Mouse (Mus musculus) left cerebral cortex, postnatal 10 days (tissue): ENCODE measurements around the gene Adra1b. TPM values are rescaled to one million over a fixed set of nuclear protein-coding genes. Genes with fewer than 3 reads are reported as not detected.

Experiments used
- DNase-seq, 2 experiments: peaks; one replicate each; pipeline ENCODE4 v3.0.0; 2021 to 2022; ENCODE audit warnings: low spot score in 2 of 2, mixed read lengths in 1 of 2; ENCODE audit errors: extremely low spot score in 1 of 2
- intact Hi-C: fragments of 180-260 bp; cut with DNase I; formaldehyde crosslinking; loops from one replicate; pipeline ENCODE4 v1.15.1; 2025
- total RNA-seq, 2 experiments: library from RNA; stranded (reverse); gene quantifications; 2 replicates each; pipeline ENCODE4 v1.2.3; 2021

The Adra1b gene
- total RNA-seq, 2 experiments from 2014 or later: 14.0 to 17.1 TPM

- intact Hi-C loops: no loop called here
- no peak for DNase-seq
These were observed 130.9 kb downstream of the Adra1b start for GRCm38 (mm10) chr11:43770110-43770509.

DNA sequence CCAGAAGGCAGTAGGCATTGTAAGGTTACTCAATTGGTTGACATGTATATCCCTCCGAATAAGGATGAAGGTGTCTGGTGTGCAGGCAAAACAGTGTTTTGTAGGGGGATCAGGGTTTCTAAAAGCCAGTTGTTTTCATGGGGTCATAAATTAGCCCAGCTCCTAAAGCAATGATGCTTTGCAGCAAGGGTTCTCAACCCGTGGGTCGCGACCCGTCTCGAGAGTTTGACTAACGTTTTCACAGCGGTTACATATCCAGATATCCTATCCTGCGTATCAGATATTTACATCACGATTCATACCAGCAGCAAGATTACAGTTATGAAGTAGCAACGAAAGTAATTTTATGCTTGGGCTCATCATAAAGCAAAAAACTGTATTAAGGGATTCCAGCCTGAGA is 133.3 kb downstream of the Adra1b start:
- intact Hi-C loops: loop anchor here (1.0 to 5.0 kb wide), 2 partner anchors 564 to 685 kb away; no protein-coding TSS in a partner anchor
- DNase-seq: no peak

GRCm38 (mm10) chr11:43766922-43767648 is 133.9 kb downstream of the Adra1b start:
- DNase-seq: peak; percentile 60 to 79
- intact Hi-C loops: loop anchor here (1.0 to 5.0 kb wide), 2 partner anchors 564 to 685 kb away; no protein-coding TSS in a partner anchor

DNA sequence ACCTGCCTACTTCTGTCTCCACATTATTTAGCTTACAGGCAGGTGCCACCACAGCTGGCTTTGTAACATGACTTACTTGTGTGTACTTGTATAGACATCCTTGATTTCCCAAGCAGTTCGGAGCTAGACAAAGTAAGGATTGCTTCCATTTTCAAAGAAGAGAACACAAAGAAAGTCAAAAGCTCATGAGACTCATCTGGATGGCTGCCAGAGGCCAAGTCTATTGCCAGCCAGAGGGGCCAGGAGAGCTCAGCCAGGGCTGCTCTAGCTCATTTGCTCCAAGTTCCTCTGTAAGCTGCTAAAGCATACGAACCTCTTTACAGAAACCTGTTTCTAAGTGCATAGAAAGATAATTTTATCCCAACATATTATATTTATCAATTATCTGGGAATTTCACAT is 142.6 kb downstream of the Adra1b start:
- DNase-seq: no peak
- intact Hi-C loops: no loop called here

DNA sequence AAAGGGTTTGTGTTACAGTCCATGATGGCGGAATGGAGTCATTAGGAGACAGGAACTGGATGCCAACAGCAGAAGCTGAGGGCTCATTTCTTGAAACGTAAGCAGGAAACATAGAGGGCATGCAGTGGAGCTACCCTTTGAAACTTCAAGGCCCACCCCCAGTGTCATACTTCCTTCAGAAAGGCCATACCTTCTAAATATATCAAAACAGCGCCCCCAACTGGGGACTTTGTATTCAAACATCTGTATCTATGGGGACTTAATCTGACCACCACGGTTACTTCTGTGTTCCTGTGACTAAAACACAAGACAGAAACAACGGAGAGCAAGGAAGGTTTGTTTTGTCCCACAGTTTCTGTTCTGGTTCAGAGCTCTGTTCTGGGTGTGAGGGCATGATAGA is 145.6 kb downstream of the Adra1b start:
- no peak for DNase-seq
- intact Hi-C loops: no loop called here

DNA sequence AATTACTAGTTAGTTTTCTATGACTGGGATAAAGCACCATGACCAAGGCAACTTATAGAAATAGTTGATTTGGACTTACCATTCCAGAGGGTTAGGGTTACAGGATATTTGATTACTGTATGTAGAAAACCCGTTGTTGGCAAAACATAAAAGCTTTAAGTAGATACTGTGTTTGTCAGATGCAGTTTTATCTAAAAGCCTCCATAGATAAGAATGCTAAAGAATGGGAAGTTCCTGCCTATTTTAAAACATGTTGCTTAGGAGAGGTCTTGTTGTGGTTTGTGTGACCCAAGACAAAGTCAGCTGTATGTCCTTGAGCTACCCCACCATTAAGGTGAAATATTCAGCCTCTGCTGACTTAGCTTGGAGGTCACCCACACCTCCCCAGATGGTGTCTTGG is 146.4 kb downstream of the Adra1b start:
- DNase-seq: no peak
- intact Hi-C loops: no loop called here

GRCm38 (mm10) chr11:43751542-43751941 is 149.5 kb downstream of the Adra1b start:
- DNase-seq: no peak
- intact Hi-C loops: no loop called here

GRCm38 (mm10) chr11:43747233-43748226 is 153.5 kb downstream of the Adra1b start, which contains the start of gene Ttc1:
Gene Ttc1 (minus strand): TSS chr11:43748008.
- peak; percentile 98 for DNase-seq
- intact Hi-C loops: no loop called here

- intact Hi-C loops: loop anchor here (5.0 kb wide), 1 partner anchor 237 kb away; no protein-coding TSS in a partner anchor
These were observed 172.2 kb downstream of the Adra1b start for GRCm38 (mm10) chr11:43728737-43729301.

GRCm38 (mm10) chr11:43727796-43728195 is 173.2 kb downstream of the Adra1b start:
- intact Hi-C loops: loop anchor here (5.0 kb wide), 1 partner anchor 235 kb away; no protein-coding TSS in a partner anchor
- DNase-seq: no peak

More at GRCm38 (mm10) chr11:43728737-43729301, 172.2 kb downstream of the Adra1b start:
- DNase-seq: no peak

Other genes with a start within 250 kb of the Adra1b start
- gene Pwwp2a, start 219.2 kb downstream of the Adra1b start, total RNA-seq: 10 to 100 TPM; 59.1 to 59.3 TPM
- 10 to 100 TPM; 51.5 to 53.3 TPM for gene Ttc1, start 153.2 kb downstream of the Adra1b start, total RNA-seq